Mouse (Mus musculus) liver, embryonic 16.5 days (tissue): ENCODE results near the gene Gpr12. TPM values are rescaled to one million over a fixed set of nuclear protein-coding genes. Genes with fewer than 3 reads are reported as not detected.

Experiments used
- ATAC-seq: fragments of 200-750 bp; cut with Nextera tagmentation; 2 replicates; pipeline ENCODE4 v1.8.0; 2017; ENCODE audit warnings: low read depth, mild to moderate bottlenecking, moderate number of reproducible peaks, moderate library complexity
- H3K27ac ChIP-seq: fragments of 300-500 bp; sonication (generic); 2 replicates; pipeline ENCODE4 v1.5.1; 2014; ENCODE audit warnings: mild to moderate bottlenecking, low read length
- H3K27me3 ChIP-seq: fragments of 300-500 bp; sonication (generic); 2 replicates; pipeline ENCODE4 v1.6.1; 2014; ENCODE audit warnings: low read depth, low read length, mixed read lengths; ENCODE audit not compliant: control insufficient read depth, insufficient read depth
- H3K36me3 ChIP-seq: fragments of 300-500 bp; sonication (generic); 2 replicates; pipeline ENCODE4 v1.6.1; 2014; ENCODE audit warnings: mild to moderate bottlenecking; ENCODE audit not compliant: control insufficient read depth, insufficient read depth
- H3K4me1 ChIP-seq: fragments of 300-500 bp; sonication (generic); 2 replicates; pipeline ENCODE4 v1.6.1; 2014; ENCODE audit warnings: low read depth, low read length, mixed read lengths; ENCODE audit not compliant: control insufficient read depth
- H3K4me2 ChIP-seq: fragments of 300-500 bp; sonication (generic); 2 replicates; pipeline ENCODE4 v1.6.1; 2014; ENCODE audit warnings: low read depth, low read length, mixed read lengths
- H3K4me3 ChIP-seq: fragments of 300-500 bp; sonication (generic); 2 replicates; pipeline ENCODE4 v1.5.1; 2014; ENCODE audit warnings: low read depth, mild to moderate bottlenecking, low read length
- H3K9ac ChIP-seq: fragments of 300-500 bp; sonication (generic); 2 replicates; pipeline ENCODE4 v1.6.1; 2014; ENCODE audit warnings: low read depth, low read length
- H3K9me3 ChIP-seq: fragments of 300-500 bp; sonication (generic); replicated peaks from 2 replicates; pipeline ENCODE4 v1.6.1; 2016; ENCODE audit warnings: low read length; ENCODE audit not compliant: control insufficient read depth
- WGBS: fragments of 180-500 bp; shearing (Covaris S2); extraction: QIAGEN DNeasy Blood & Tissue Kit; methylation state at CpG from one replicate; pipeline ENCODE4 v1.1.7; 2014; ENCODE audit not compliant: insufficient replicate concordance; 5-methylcytosine and 5-hydroxymethylcytosine counted together
- polyA plus RNA-seq: library from polyadenylated mRNA; unstranded; fragments of >200 nt; fragmentation: Nextera tagmentation; extraction: Ambion mirVana; gene quantifications from 2 replicates; pipeline ENCODE4 v1.2.1, GENCODE M21; 2015

Gene Gpr12
- 0.13 and 0.20 TPM in 2 replicates for polyA plus RNA-seq

GRCm38 (mm10) chr5:146584478-146585306 is at the start of gene Gpr12:
TSS of gene Gpr12 (minus strand) at chr5:146585239.
- Histone ChIP-seq H3K9ac (no peak within 1 kb of the TSS), H3K9me3 (no peaks in the 10 kb centered on the region), H3K4me1 (no peaks in the 10 kb centered on the region; the same call in 1 of the 2 replicates), H3K4me2 (peak within 1 kb of the TSS; percentile 65), H3K27me3 (peaks cover 34% of the 10 kb centered on the region), H3K4me3 (peak within 1 kb of the TSS; percentile 47), H3K27ac (no peak within 1 kb of the TSS), H3K36me3 (no peaks in the 10 kb centered on the region)
- 1% methylated on average over 64 of the region's 64 CpGs for WGBS
- ATAC-seq: peak; percentile 7; the same call in 1 of the 2 replicates

GRCm38 (mm10) chr5:146631602-146632001 is 46.6 kb upstream of the Gpr12 start:
- H3K4me2 ChIP-seq: no peak overlapping the region
- WGBS: 63% methylated on average over 3 of the region's 3 CpGs
- H3K27me3 ChIP-seq: no peaks in the 10 kb centered on the region
- H3K9ac ChIP-seq: no peak overlapping the region
- H3K27ac ChIP-seq: no peak overlapping the region
- H3K4me3 ChIP-seq: no peak overlapping the region
- H3K4me1 ChIP-seq: no peaks in the 10 kb centered on the region
- H3K9me3 ChIP-seq: no peaks in the 10 kb centered on the region
- no peak for ATAC-seq
- H3K36me3 ChIP-seq: no peaks in the 10 kb centered on the region

GRCm38 (mm10) chr5:146630961-146631360 is 45.9 kb upstream of the Gpr12 start:
- H3K9ac ChIP-seq: no peak overlapping the region
- H3K4me3 ChIP-seq: no peak overlapping the region
- H3K27ac ChIP-seq: no peak overlapping the region
- H3K4me2 ChIP-seq: no peak overlapping the region
- 41% methylated on average over 4 of the region's 4 CpGs for WGBS
- H3K9me3 ChIP-seq: no peaks in the 10 kb centered on the region
- H3K27me3 ChIP-seq: no peaks in the 10 kb centered on the region
- H3K36me3 ChIP-seq: no peaks in the 10 kb centered on the region
- ATAC-seq: no peak
- no peaks in the 10 kb centered on the region for H3K4me1 ChIP-seq

GRCm38 (mm10) chr5:146629636-146630035 is 44.6 kb upstream of the Gpr12 start:
- Histone ChIP-seq H3K27me3 (no peaks in the 10 kb centered on the region), H3K36me3 (no peaks in the 10 kb centered on the region), H3K4me2 (no peak overlapping the region), H3K27ac (no peak overlapping the region), H3K9ac (no peak overlapping the region), H3K4me1 (no peaks in the 10 kb centered on the region), H3K4me3 (no peak overlapping the region), H3K9me3 (no peaks in the 10 kb centered on the region)
- WGBS: 69% methylated on average over 10 of the region's 10 CpGs
- ATAC-seq: no peak

GRCm38 (mm10) chr5:146628804-146629203 is 43.8 kb upstream of the Gpr12 start:
- Histone ChIP-seq H3K4me3 (no peak overlapping the region), H3K9me3 (no peaks in the 10 kb centered on the region), H3K4me1 (no peaks in the 10 kb centered on the region), H3K4me2 (no peak overlapping the region), H3K36me3 (no peaks in the 10 kb centered on the region), H3K9ac (no peak overlapping the region), H3K27ac (no peak overlapping the region), H3K27me3 (no peaks in the 10 kb centered on the region)
- 58% methylated on average over 1 of the region's 1 CpGs for WGBS
- ATAC-seq: no peak

GRCm38 (mm10) chr5:146627901-146628300 is 42.9 kb upstream of the Gpr12 start:
- no peak for ATAC-seq
- H3K27me3 ChIP-seq: no peaks in the 10 kb centered on the region
- no peak overlapping the region for H3K9ac ChIP-seq
- H3K27ac ChIP-seq: no peak overlapping the region
- no peaks in the 10 kb centered on the region for H3K9me3 ChIP-seq
- 47% methylated on average over 5 of the region's 5 CpGs for WGBS
- H3K4me3 ChIP-seq: no peak overlapping the region
- no peak overlapping the region for H3K4me2 ChIP-seq
- H3K36me3 ChIP-seq: no peaks in the 10 kb centered on the region
- no peaks in the 10 kb centered on the region for H3K4me1 ChIP-seq

- Histone ChIP-seq H3K4me1 (no peaks in the 10 kb centered on the region), H3K27me3 (no peaks in the 10 kb centered on the region), H3K27ac (no peak overlapping the region), H3K9me3 (no peaks in the 10 kb centered on the region), H3K9ac (no peak overlapping the region), H3K4me2 (no peak overlapping the region), H3K36me3 (no peaks in the 10 kb centered on the region), H3K4me3 (no peak overlapping the region)
- ATAC-seq: no peak
- 48% methylated on average over 6 of the region's 6 CpGs for WGBS
Measured at GRCm38 (mm10) chr5:146625635-146626311, 40.7 kb upstream of the Gpr12 start.

- no peak overlapping the region for H3K27ac ChIP-seq
- no peak overlapping the region for H3K4me2 ChIP-seq
- H3K36me3 ChIP-seq: no peaks in the 10 kb centered on the region
- 50% methylated on average over 7 of the region's 7 CpGs for WGBS
- H3K4me1 ChIP-seq: no peaks in the 10 kb centered on the region
- no peak overlapping the region for H3K9ac ChIP-seq
- H3K4me3 ChIP-seq: no peak overlapping the region
- no peaks in the 10 kb centered on the region for H3K9me3 ChIP-seq
- no peak for ATAC-seq
- H3K27me3 ChIP-seq: no peaks in the 10 kb centered on the region
Measured at GRCm38 (mm10) chr5:146611830-146612229, 26.8 kb upstream of the Gpr12 start.

- Histone ChIP-seq H3K9me3 (no peaks in the 10 kb centered on the region), H3K36me3 (no peaks in the 10 kb centered on the region), H3K27me3 (no peaks in the 10 kb centered on the region), H3K4me1 (no peaks in the 10 kb centered on the region), H3K9ac (no peak overlapping the region), H3K27ac (no peak overlapping the region), H3K4me3 (no peak overlapping the region), H3K4me2 (no peak overlapping the region)
- WGBS: 35% methylated on average over 8 of the region's 8 CpGs
- no peak for ATAC-seq
Measured at GRCm38 (mm10) chr5:146611009-146611408, 26.0 kb upstream of the Gpr12 start.
